Mouse (Mus musculus): ENCODE data around the gene Grem1. TPM values are rescaled to one million over a fixed set of nuclear protein-coding genes. Genes with fewer than 3 reads are reported as not detected.

Gene Grem1
- polyA plus RNA-seq, 2 experiments: not detected

- no peak for DNase-seq (ENCODE audit: low read depth in 3 of 3, low spot score in 3 of 3)
- Histone ChIP-seq H3K4me1 (replicated peaks; ENCODE audit: control insufficient read depth in 2 of 2, insufficient read depth in 2 of 2, low read length in 1 of 2) (no peaks in the 10 kb centered on the region), H3K27ac (no peak overlapping the region), H3K36me3 (replicated peaks; ENCODE audit: control insufficient read depth, insufficient read depth, low read depth) (no peaks in the 10 kb centered on the region), H3K9ac (replicated peaks) (no peak overlapping the region), H3K4me2 (ENCODE audit: low read depth) (no peak overlapping the region), H3K9me3 (ENCODE audit: control insufficient read depth, low read length) (no peaks in the 10 kb centered on the region), H3K27me3 (ENCODE audit: control insufficient read depth, insufficient read depth, low read length) (no peaks in the 10 kb centered on the region), H3K4me3 (ENCODE audit: insufficient read depth in 1 of 2, low read depth in 2 of 2, low read length in 2 of 2) (no peak overlapping the region)
- TF ChIP-seq EP300 (IDR thresholded peaks at IDR 0.05; ENCODE audit: low read depth): no peak
- TF ChIP-seq CTCF (IDR thresholded peaks at IDR 0.05; ENCODE audit: low read depth): no peak
- ATAC-seq (ENCODE audit: insufficient read depth): no peak
- WGBS (ENCODE audit: insufficient replicate concordance): 52% methylated on average over 5 of the region's 5 CpGs
Measured at GRCm38 (mm10) chr2:113800846-113801245, 42.4 kb upstream of the Grem1 start.

GRCm38 (mm10) chr2:113798605-113799004, 40.2 kb upstream of the Grem1 start:
- no peaks in the 10 kb centered on the region for H3K9me3 ChIP-seq (ENCODE audit: control insufficient read depth, low read length)
- WGBS (ENCODE audit: insufficient replicate concordance): 66% methylated on average over 13 of the region's 13 CpGs
- H3K4me3 ChIP-seq (ENCODE audit: insufficient read depth in 1 of 2, low read depth in 2 of 2, low read length in 2 of 2): no peak overlapping the region
- DNase-seq (ENCODE audit: low read depth in 3 of 3, low spot score in 3 of 3): no peak
- no peaks in the 10 kb centered on the region for H3K27me3 ChIP-seq (ENCODE audit: control insufficient read depth, insufficient read depth, low read length)
- no peaks in the 10 kb centered on the region for H3K36me3 ChIP-seq (replicated peaks; ENCODE audit: control insufficient read depth, insufficient read depth, low read depth)
- ATAC-seq (ENCODE audit: insufficient read depth): no peak
- TF ChIP-seq CTCF (IDR thresholded peaks at IDR 0.05; ENCODE audit: low read depth) (no peak), EP300 (IDR thresholded peaks at IDR 0.05; ENCODE audit: low read depth) (no peak)
- no peaks in the 10 kb centered on the region for H3K4me1 ChIP-seq (replicated peaks; ENCODE audit: control insufficient read depth in 2 of 2, insufficient read depth in 2 of 2, low read length in 1 of 2)
- no peak overlapping the region for H3K9ac ChIP-seq (replicated peaks)
- no peak overlapping the region for H3K4me2 ChIP-seq (ENCODE audit: low read depth)
- H3K27ac ChIP-seq: no peak overlapping the region

GRCm38 (mm10) chr2:113795186-113795585, 36.7 kb upstream of the Grem1 start:
- no peaks in the 10 kb centered on the region for H3K36me3 ChIP-seq (replicated peaks; ENCODE audit: control insufficient read depth, insufficient read depth, low read depth)
- no peak overlapping the region for H3K9ac ChIP-seq (replicated peaks)
- H3K4me1 ChIP-seq (replicated peaks; ENCODE audit: control insufficient read depth in 2 of 2, insufficient read depth in 2 of 2, low read length in 1 of 2): no peaks in the 10 kb centered on the region
- H3K9me3 ChIP-seq (ENCODE audit: control insufficient read depth, low read length): no peaks in the 10 kb centered on the region
- TF ChIP-seq CTCF (IDR thresholded peaks at IDR 0.05; ENCODE audit: low read depth) (no peak), EP300 (IDR thresholded peaks at IDR 0.05; ENCODE audit: low read depth) (no peak)
- no peak overlapping the region for H3K27ac ChIP-seq
- no peak overlapping the region for H3K4me3 ChIP-seq (ENCODE audit: insufficient read depth in 1 of 2, low read depth in 2 of 2, low read length in 2 of 2)
- no peak overlapping the region for H3K4me2 ChIP-seq (ENCODE audit: low read depth)
- ATAC-seq (ENCODE audit: insufficient read depth) (no peak), DNase-seq (ENCODE audit: low read depth in 3 of 3, low spot score in 3 of 3) (no peak)
- WGBS (ENCODE audit: insufficient replicate concordance): 63% methylated on average over 4 of the region's 4 CpGs
- H3K27me3 ChIP-seq (ENCODE audit: control insufficient read depth, insufficient read depth, low read length): no peaks in the 10 kb centered on the region

- no peak overlapping the region for H3K9ac ChIP-seq (replicated peaks)
- no peaks in the 10 kb centered on the region for H3K27me3 ChIP-seq (ENCODE audit: control insufficient read depth, insufficient read depth, low read length)
- H3K4me1 ChIP-seq (replicated peaks; ENCODE audit: control insufficient read depth in 2 of 2, insufficient read depth in 2 of 2, low read length in 1 of 2): no peaks in the 10 kb centered on the region
- DNase-seq (ENCODE audit: low read depth in 3 of 3, low spot score in 3 of 3) (no peak), ATAC-seq (ENCODE audit: insufficient read depth) (no peak)
- no peak overlapping the region for H3K27ac ChIP-seq
- H3K4me3 ChIP-seq (ENCODE audit: insufficient read depth in 1 of 2, low read depth in 2 of 2, low read length in 2 of 2): no peak overlapping the region
- TF ChIP-seq CTCF (IDR thresholded peaks at IDR 0.05; ENCODE audit: low read depth) (no peak), EP300 (IDR thresholded peaks at IDR 0.05; ENCODE audit: low read depth) (no peak)
- H3K36me3 ChIP-seq (replicated peaks; ENCODE audit: control insufficient read depth, insufficient read depth, low read depth): no peaks in the 10 kb centered on the region
- WGBS (ENCODE audit: insufficient replicate concordance): 56% methylated on average over 3 of the region's 3 CpGs
- no peaks in the 10 kb centered on the region for H3K9me3 ChIP-seq (ENCODE audit: control insufficient read depth, low read length)
- H3K4me2 ChIP-seq (ENCODE audit: low read depth): no peak overlapping the region
Measured at GRCm38 (mm10) chr2:113793521-113793920, 35.1 kb upstream of the Grem1 start.

GRCm38 (mm10) chr2:113788821-113789387, 30.5 kb upstream of the Grem1 start:
- H3K27ac ChIP-seq: no peak overlapping the region
- no peak for ATAC-seq (ENCODE audit: insufficient read depth)

More at GRCm38 (mm10) chr2:113788821-113789387, 30.5 kb upstream of the Grem1 start:
- WGBS (ENCODE audit: insufficient replicate concordance): 56% methylated on average over 4 of the region's 4 CpGs
- Histone ChIP-seq H3K4me2 (ENCODE audit: low read depth) (no peak overlapping the region), H3K4me3 (ENCODE audit: insufficient read depth in 1 of 2, low read depth in 2 of 2, low read length in 2 of 2) (no peak overlapping the region), H3K36me3 (replicated peaks; ENCODE audit: control insufficient read depth, insufficient read depth, low read depth) (no peaks in the 10 kb centered on the region), H3K4me1 (replicated peaks; ENCODE audit: control insufficient read depth in 2 of 2, insufficient read depth in 2 of 2, low read length in 1 of 2) (no peaks in the 10 kb centered on the region), H3K9me3 (ENCODE audit: control insufficient read depth, low read length) (no peaks in the 10 kb centered on the region), H3K9ac (replicated peaks) (no peak overlapping the region), H3K27me3 (ENCODE audit: control insufficient read depth, insufficient read depth, low read length) (no peaks in the 10 kb centered on the region)
- DNase-seq (ENCODE audit: low read depth in 3 of 3, low spot score in 3 of 3): no peak
- no peak for TF ChIP-seq CTCF (IDR thresholded peaks at IDR 0.05; ENCODE audit: low read depth)
- no peak for TF ChIP-seq EP300 (IDR thresholded peaks at IDR 0.05; ENCODE audit: low read depth)
